Mouse (Mus musculus): Measurements from ENCODE around the gene Csrnp1. TPM values are rescaled to one million over a fixed set of nuclear protein-coding genes. Genes with fewer than 3 reads are reported as not detected.

The Csrnp1 gene
- polyA plus RNA-seq, 1 experiment from 2014 or later: 5.1 TPM

DNA sequence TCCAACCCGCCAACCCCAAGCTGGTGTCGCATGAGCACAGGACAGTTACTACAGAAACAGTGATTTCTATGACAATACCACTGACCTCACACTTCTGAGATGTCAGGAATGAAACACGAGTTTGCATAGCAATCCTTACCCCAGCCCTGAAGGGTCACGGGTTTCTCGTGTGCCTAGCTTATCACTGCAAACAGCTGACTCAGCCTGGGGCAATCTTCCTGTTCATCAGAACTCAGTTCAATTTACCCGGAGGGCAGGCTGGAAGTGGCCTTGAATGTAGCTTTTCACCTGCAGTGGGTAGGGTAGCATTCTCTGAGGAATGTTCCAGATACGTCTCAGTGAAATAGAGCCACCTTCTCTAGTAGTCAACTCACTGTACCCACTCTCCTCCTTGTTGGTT lies 9.7 kb upstream of the Csrnp1 start:
- Histone ChIP-seq H3K9ac (ENCODE audit: low read depth, low read length) (no peak overlapping the region), H3K9me3 (ENCODE audit: control insufficient read depth, low read length) (no peaks in the 10 kb centered on the region), H3K27ac (ENCODE audit: low read length) (no peak overlapping the region), H3K36me3 (ENCODE audit: control insufficient read depth, insufficient read depth, low read length) (no peaks in the 10 kb centered on the region), H3K27me3 (replicated peaks; ENCODE audit: control insufficient read depth, insufficient read depth, low read length) (no peaks in the 10 kb centered on the region), H3K4me3 (ENCODE audit: low read length) (no peak overlapping the region), H3K4me2 (ENCODE audit: low read depth, low read length) (no peak overlapping the region), H3K4me1 (ENCODE audit: control insufficient read depth, insufficient read depth, low read length) (no peaks in the 10 kb centered on the region)
- 54% methylated on average over 7 of the region's 7 CpGs for WGBS
- peak; percentile 77 for ATAC-seq

DNA sequence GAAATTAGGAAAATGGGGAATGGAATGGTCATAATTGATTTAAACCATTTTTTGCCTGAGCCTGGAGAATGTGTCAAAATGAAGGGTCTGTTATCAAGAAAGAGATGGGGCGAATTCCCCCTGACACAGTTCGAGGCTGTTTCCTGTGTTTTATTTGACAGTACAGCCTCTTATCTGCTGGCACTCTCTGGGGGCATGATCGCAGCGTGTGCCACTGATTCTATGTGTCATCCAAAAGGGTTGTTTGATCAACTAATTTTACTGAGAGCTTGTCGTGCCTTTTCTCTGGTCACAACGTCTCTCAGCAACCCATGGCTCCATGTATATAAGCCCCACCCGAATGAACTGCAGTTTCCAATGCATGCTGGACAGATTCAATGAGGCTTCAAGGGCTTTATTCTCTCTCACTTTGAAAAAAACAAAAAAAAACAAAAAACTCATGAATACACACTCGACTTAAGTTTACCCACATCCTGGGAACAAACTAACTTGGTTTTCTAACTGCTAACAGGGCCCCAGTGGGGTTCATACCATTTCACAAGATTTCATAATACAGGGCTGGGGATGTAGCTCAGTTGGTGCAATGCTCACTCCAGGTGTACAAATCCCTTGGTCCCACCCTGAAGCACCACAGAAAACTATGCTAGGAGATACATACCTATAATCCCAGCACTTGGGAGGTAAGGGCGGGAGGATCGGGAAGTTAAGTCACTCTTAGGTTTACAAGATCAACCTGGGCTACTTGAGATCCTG lies 8.8 kb upstream of the Csrnp1 start:
- no peak overlapping the region for H3K9ac ChIP-seq (ENCODE audit: low read depth, low read length)
- WGBS: 66% methylated on average over 10 of the region's 10 CpGs
- no peaks in the 10 kb centered on the region for H3K9me3 ChIP-seq (ENCODE audit: control insufficient read depth, low read length)
- no peaks in the 10 kb centered on the region for H3K27me3 ChIP-seq (replicated peaks; ENCODE audit: control insufficient read depth, insufficient read depth, low read length)
- no peak overlapping the region for H3K4me3 ChIP-seq (ENCODE audit: low read length)
- no peak overlapping the region for H3K27ac ChIP-seq (ENCODE audit: low read length)
- no peak for ATAC-seq
- H3K36me3 ChIP-seq (ENCODE audit: control insufficient read depth, insufficient read depth, low read length): no peaks in the 10 kb centered on the region
- H3K4me1 ChIP-seq (ENCODE audit: control insufficient read depth, insufficient read depth, low read length): no peaks in the 10 kb centered on the region
- no peak overlapping the region for H3K4me2 ChIP-seq (ENCODE audit: low read depth, low read length)

DNA sequence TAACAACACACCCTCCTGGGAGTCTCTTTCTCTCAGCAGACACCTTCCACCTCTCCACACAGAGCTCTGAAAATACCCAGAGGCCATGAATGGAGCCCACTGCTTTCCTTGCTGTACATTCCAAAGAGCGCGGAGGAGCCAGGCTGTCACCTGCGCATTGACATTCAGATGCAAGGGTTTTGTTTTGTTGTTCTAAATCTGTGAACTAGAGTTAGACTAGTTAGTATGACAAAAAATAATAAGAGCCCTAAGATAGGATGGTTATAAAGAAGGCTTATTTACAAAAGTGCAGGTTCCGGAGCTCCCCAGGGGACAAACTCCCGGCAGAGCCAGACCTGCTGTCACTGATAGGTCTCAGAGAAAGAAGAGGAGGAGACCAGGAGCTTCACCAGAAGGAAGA lies 6.9 kb upstream of the Csrnp1 start:
- Histone ChIP-seq H3K27ac (ENCODE audit: low read length) (no peak overlapping the region), H3K9ac (ENCODE audit: low read depth, low read length) (no peak overlapping the region), H3K9me3 (ENCODE audit: control insufficient read depth, low read length) (no peaks in the 10 kb centered on the region), H3K4me1 (ENCODE audit: control insufficient read depth, insufficient read depth, low read length) (no peaks in the 10 kb centered on the region), H3K36me3 (ENCODE audit: control insufficient read depth, insufficient read depth, low read length) (no peaks in the 10 kb centered on the region), H3K4me2 (ENCODE audit: low read depth, low read length) (no peak overlapping the region), H3K27me3 (replicated peaks; ENCODE audit: control insufficient read depth, insufficient read depth, low read length) (no peaks in the 10 kb centered on the region), H3K4me3 (ENCODE audit: low read length) (no peak overlapping the region)
- 39% methylated on average over 5 of the region's 5 CpGs for WGBS
- no peak for ATAC-seq

DNA sequence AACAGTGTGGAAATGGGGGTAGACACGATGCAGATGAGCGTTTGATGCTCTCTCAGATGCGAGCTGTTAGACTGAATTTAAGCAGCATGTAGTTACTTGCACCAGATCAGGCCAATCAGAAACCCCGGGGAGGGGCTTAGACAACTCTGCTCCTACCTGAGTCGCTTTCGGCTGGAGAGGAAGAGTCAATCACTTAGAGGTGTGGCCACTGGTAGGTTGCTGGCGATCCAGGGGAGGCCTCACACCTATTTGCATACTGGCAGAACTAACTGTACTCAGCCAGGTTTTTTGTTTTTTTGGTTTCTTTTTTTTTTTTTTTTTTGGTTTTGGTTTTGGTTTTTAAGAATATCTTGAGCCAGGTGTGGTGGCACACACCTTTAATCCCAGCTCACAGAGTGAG lies 3.8 kb upstream of the Csrnp1 start:
- no peak for ATAC-seq
- H3K27ac ChIP-seq (ENCODE audit: low read length): no peak overlapping the region
- H3K27me3 ChIP-seq (replicated peaks; ENCODE audit: control insufficient read depth, insufficient read depth, low read length): no peaks in the 10 kb centered on the region
- H3K4me3 ChIP-seq (ENCODE audit: low read length): no peak overlapping the region
- no peaks in the 10 kb centered on the region for H3K9me3 ChIP-seq (ENCODE audit: control insufficient read depth, low read length)
- H3K36me3 ChIP-seq (ENCODE audit: control insufficient read depth, insufficient read depth, low read length): no peaks in the 10 kb centered on the region
- no peak overlapping the region for H3K9ac ChIP-seq (ENCODE audit: low read depth, low read length)
- peaks cover 11% of the 10 kb centered on the region for H3K4me1 ChIP-seq (ENCODE audit: control insufficient read depth, insufficient read depth, low read length)
- WGBS: 48% methylated on average over 7 of the region's 7 CpGs
- no peak overlapping the region for H3K4me2 ChIP-seq (ENCODE audit: low read depth, low read length)

DNA sequence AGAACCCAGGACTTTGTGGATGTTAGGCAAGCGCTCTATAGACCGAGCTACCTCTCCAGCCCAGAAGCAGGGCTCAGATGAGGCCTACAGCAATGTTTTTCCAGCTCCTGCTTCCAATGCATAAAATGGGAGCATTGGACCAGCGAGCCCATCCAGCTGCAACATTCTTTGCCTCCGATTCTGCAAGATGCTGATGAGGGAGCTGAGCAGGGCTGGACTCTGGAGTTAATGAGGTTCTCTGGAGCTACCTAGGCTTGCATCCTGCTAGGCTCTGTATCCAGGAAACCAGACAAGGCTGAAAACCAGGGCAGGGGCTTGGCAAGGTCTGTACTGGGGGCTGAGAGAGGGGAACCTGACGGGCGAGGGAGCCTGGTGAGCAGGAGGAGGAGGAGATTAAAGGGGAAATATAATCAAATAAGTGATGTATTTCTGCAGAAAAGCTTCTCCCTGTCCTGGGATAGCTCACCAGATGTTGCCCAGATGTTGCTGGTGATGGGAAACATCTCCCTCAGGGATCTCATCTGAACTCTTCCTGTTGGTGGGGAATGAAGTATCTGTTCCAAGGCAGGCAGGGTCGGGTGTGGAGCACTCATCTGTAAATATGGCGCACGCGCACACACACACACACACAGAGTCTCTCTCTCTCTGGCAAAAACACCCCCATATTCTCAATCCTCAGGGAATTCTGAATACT lies 1.6 kb upstream of the Csrnp1 start:
- Histone ChIP-seq H3K4me1 (ENCODE audit: control insufficient read depth, insufficient read depth, low read length) (peaks cover 31% of the 10 kb centered on the region), H3K4me2 (ENCODE audit: low read depth, low read length) (no peak overlapping the region), H3K27ac (ENCODE audit: low read length) (0 out of 2 replicates have a peak overlapping the region, but pooled peaks have one; percentile 20), H3K9ac (ENCODE audit: low read depth, low read length) (no peak overlapping the region), H3K27me3 (replicated peaks; ENCODE audit: control insufficient read depth, insufficient read depth, low read length) (no peaks in the 10 kb centered on the region), H3K9me3 (ENCODE audit: control insufficient read depth, low read length) (no peaks in the 10 kb centered on the region), H3K4me3 (ENCODE audit: low read length) (no peak overlapping the region), H3K36me3 (ENCODE audit: control insufficient read depth, insufficient read depth, low read length) (no peaks in the 10 kb centered on the region)
- ATAC-seq: no peak
- 58% methylated on average over 10 of the region's 10 CpGs for WGBS

DNA sequence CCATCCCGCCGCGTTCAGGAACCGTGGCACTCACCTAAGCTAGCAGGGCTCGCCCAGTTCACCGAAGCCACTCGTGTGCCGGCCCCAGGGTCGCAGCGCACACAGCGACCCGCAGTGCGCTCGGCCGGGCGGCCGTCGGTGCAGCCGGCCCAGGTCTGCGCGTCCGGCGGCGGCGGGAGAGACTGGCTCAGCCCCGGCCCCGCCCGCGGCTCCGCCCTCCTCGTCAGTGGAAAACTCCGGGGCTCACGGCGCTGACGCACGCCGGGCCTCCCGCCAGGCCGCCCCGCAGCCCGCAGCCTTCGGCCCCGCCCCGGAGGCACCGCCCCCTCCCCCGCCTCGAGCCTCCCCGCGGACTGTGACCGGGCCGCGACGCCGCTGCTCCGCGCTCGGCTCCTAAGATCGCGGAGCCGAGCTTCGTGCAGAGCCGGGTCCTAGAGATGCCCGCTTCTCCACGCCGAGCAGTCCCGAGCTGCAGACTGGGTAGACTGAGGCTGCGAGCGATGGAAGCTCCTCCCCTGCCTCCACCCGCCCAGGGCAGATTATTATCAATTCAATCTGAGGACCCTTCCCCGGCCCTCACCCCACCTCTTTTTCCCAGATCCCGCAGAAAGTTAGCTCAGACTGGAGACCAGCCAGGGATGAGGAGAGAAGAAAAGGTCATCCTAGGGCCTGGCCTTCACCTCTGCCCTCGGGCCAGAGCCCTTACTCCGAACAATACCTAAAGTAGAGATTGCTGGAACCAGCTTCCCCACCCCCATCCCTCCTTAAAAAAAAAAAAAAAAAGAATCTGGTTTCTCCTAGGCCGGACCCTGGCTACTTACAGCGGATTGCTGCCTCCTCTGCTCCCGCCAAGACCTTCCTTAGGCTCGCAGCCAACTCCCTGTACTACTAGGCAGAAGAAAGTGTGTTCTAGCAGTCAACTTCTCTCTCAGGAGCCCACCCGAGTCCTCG lies 598 bp downstream of the Csrnp1 start:
- no peaks in the 10 kb centered on the region for H3K9me3 ChIP-seq (ENCODE audit: control insufficient read depth, low read length)
- WGBS: 2% methylated on average over 74 of the region's 79 CpGs
- peak overlapping the region; percentile 84 for H3K9ac ChIP-seq (ENCODE audit: low read depth, low read length)
- H3K4me1 ChIP-seq (ENCODE audit: control insufficient read depth, insufficient read depth, low read length): peaks cover 45% of the 10 kb centered on the region
- ATAC-seq: peak; percentile 84
- peak overlapping the region; percentile 93 for H3K4me2 ChIP-seq (ENCODE audit: low read depth, low read length)
- H3K27me3 ChIP-seq (replicated peaks; ENCODE audit: control insufficient read depth, insufficient read depth, low read length): no peaks in the 10 kb centered on the region
- H3K36me3 ChIP-seq (ENCODE audit: control insufficient read depth, insufficient read depth, low read length): no peaks in the 10 kb centered on the region
- peak overlapping the region; percentile 76 for H3K27ac ChIP-seq (ENCODE audit: low read length)
- H3K4me3 ChIP-seq (ENCODE audit: low read length): peak overlapping the region; percentile 74

DNA sequence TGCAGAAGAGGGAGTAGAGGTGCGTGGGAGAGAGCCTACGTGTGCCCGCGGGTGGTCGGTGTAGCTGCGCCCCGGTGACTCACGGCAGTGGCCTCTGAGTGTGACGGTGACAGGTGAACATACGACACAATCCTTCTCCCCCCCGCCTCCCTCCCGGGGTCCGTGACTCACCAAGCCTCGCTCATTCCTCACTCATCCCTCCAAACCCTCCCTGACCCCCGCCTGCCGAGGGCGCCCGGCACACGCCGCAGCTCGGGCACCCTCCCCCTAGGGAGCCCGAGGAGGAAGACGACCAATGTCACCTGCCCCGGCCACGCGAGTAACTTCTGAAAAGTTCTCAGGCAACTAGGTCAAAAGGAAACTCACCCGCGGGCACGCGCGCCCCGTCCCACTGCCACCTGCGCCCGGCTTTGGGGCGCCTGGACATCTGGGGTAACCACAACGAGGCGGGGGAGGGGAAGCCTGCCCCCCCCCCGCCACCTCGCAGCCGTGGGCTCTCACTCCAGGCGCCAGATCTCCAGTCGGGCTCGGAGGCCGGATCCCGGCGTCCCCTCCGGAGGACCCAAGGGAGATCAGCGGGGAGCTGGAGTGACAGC lies 1.4 kb downstream of the Csrnp1 start:
- ATAC-seq: no peak
- Histone ChIP-seq H3K4me1 (ENCODE audit: control insufficient read depth, insufficient read depth, low read length) (peaks cover 53% of the 10 kb centered on the region), H3K9ac (ENCODE audit: low read depth, low read length) (peak overlapping the region; percentile 84), H3K4me2 (ENCODE audit: low read depth, low read length) (peak overlapping the region; percentile 93), H3K27ac (ENCODE audit: low read length) (peak overlapping the region; percentile 76), H3K4me3 (ENCODE audit: low read length) (peak overlapping the region; percentile 74), H3K9me3 (ENCODE audit: control insufficient read depth, low read length) (no peaks in the 10 kb centered on the region), H3K27me3 (replicated peaks; ENCODE audit: control insufficient read depth, insufficient read depth, low read length) (no peaks in the 10 kb centered on the region), H3K36me3 (ENCODE audit: control insufficient read depth, insufficient read depth, low read length) (no peaks in the 10 kb centered on the region)
- WGBS: under 1% methylated on average over 45 of the region's 48 CpGs

DNA sequence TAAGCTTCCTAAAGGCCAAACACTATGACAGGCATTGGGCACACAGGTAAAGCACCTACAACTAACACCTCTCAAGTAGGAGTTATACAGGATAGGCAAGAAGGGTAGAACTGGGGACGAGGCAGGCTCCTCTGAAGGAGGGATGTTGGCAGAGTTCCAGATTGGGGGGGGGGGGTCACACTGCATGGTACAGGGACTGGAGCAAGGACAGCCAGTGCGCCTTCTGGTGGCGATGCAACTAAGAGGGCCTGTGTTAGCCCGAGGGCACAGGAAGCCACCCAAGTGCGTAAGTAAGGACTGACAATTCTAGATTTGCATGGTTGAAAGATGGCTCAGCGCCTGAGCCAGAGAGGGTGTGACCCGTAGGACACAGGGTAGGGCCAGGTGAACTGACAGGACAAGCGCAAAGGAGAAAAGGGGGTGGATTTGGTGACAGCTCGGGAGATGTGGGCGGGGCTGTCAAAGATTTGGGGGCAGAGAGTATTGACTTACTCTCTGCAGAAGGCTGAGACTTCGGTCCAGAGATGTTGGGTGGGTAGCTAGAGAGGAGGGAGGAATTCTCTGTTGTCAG lies 2.1 kb downstream of the Csrnp1 start:
- H3K9ac ChIP-seq (ENCODE audit: low read depth, low read length): peak overlapping the region; percentile 84
- 2% methylated on average over 11 of the region's 11 CpGs for WGBS

More for the DNA sequence above, 2.1 kb downstream of the Csrnp1 start:
- H3K36me3 ChIP-seq (ENCODE audit: control insufficient read depth, insufficient read depth, low read length): no peaks in the 10 kb centered on the region
- H3K4me3 ChIP-seq (ENCODE audit: low read length): peak overlapping the region; percentile 74
- H3K27me3 ChIP-seq (replicated peaks; ENCODE audit: control insufficient read depth, insufficient read depth, low read length): no peaks in the 10 kb centered on the region
- H3K4me1 ChIP-seq (ENCODE audit: control insufficient read depth, insufficient read depth, low read length): peaks cover 60% of the 10 kb centered on the region
- peak overlapping the region; percentile 98 for H3K27ac ChIP-seq (ENCODE audit: low read length)
- ATAC-seq: peak; percentile 18
- H3K4me2 ChIP-seq (ENCODE audit: low read depth, low read length): peak overlapping the region; percentile 93
- no peaks in the 10 kb centered on the region for H3K9me3 ChIP-seq (ENCODE audit: control insufficient read depth, low read length)

Data from intestine, embryonic 16.5 days (tissue).